Comparison of ENCODE assay signal across 8 mouse cellular contexts in the genomic region with DNA sequence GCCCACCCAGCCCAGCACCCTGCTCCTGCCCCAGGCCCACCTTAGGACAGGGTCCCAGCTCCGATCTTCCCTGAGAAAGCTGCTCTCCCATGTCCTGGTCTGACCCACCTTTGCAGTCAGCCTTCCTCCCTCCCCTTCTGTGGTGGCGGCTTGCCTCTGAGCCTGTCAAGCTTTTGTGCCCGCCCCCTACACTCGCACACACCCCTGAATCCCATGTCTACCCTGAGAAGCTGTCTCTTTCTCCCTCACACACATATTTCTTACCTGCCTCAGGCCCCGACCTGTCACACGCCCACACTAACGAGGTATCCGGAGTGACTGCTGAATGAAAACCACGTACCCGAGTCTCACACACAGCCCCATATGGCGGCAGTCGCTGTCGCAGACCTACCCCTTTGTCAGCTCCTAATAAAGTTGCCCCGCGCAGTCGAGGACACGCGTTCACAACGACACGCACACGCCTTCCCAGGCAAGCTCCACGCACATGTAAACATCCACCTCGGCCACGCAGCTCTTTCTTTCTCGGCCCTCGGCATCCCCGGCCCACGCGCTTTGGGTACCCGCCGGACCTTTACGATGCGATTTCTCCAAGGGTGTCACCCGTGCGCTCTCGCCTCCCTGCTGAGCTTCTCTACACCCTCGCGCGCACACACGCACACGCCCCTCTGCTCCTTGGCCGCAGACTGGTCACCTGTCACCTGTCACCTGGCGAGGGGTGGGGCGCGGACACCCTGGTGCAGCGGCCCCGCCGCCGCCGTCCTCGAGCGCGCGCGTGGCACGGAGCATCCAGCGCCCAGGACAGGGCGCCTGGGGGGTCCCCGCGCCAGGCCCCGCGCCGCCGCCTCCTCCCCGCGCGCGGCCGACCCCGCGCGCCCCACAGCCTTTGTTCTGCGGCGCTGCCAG. TPM values are rescaled to one million over a fixed set of nuclear protein-coding genes. Genes with fewer than 3 reads are reported as not detected.
DNase-seq lines count a peak whose midpoint lies in the region; ATAC-seq and TF ChIP-seq lines count a peak whose summit lies in the region.

No protein-coding gene starts in this region.

- no peaks in the 10 kb centered on the region for H3K36me3 ChIP-seq in heart, embryonic 12.5 days
- peaks cover 9% of the 10 kb centered on the region; the same call in 1 of the 2 replicates for H3K36me3 ChIP-seq in embryonic facial prominence, embryonic 10.5 days (replicated peaks)
- no peaks in the 10 kb centered on the region for H3K36me3 ChIP-seq in hindbrain, embryonic 16.5 days (ENCODE audit: control insufficient read depth, insufficient read depth, low read length)
- H3K36me3 ChIP-seq in small intestine, adult 2 months (ENCODE audit: control insufficient read depth, insufficient read depth, low read length): no peaks in the 10 kb centered on the region

- H3K27ac ChIP-seq in heart, embryonic 12.5 days (ENCODE audit: poor library complexity, severe bottlenecking): no peak overlapping the region
- H3K27ac ChIP-seq in embryonic facial prominence, embryonic 10.5 days (replicated peaks): peak overlapping the region; percentile 88
- peak overlapping the region; percentile 97 for H3K27ac ChIP-seq in hindbrain, embryonic 16.5 days (ENCODE audit: low read depth, low read length)
- no peak overlapping the region for H3K27ac ChIP-seq in small intestine, adult 2 months (ENCODE audit: insufficient read depth, low read depth, low read length)

- H3K4me3 ChIP-seq in heart, embryonic 12.5 days: peak overlapping the region; percentile 81
- peak overlapping the region; percentile 84 for H3K4me3 ChIP-seq in embryonic facial prominence, embryonic 10.5 days
- H3K4me3 ChIP-seq in hindbrain, embryonic 16.5 days (ENCODE audit: low read length): peak overlapping the region; percentile 53
- H3K4me3 ChIP-seq in small intestine, adult 2 months (ENCODE audit: low read depth, low read length): peak overlapping the region; percentile 54

- 5% methylated on average over 67 of the region's 74 CpGs for WGBS in heart, embryonic 12.5 days
- WGBS in embryonic facial prominence, embryonic 10.5 days: 6% methylated on average over 74 of the region's 74 CpGs
- WGBS in hindbrain, embryonic 16.5 days: 2% methylated on average over 65 of the region's 74 CpGs
- WGBS in small intestine, adult 2 months: 5% methylated on average over 74 of the region's 74 CpGs

- ATAC-seq in heart, embryonic 12.5 days (ENCODE audit: insufficient number of reproducible peaks, low FRiP score): 0 out of 2 replicates have a peak, but pooled peaks have one; percentile 24
- peak; percentile 69 for ATAC-seq in hindbrain, embryonic 16.5 days

- intact Hi-C loops in heart, postnatal 25 days (cut with DNase I): no loop called here

- no peak for DNase-seq in heart, postnatal 25 days (ENCODE audit: low spot score)
- DNase-seq in R1 (ENCODE audit: low read depth, low spot score): peak; percentile 54
- peak; percentile 57 for DNase-seq in embryonic facial prominence, embryonic 10.5 days (ENCODE audit: low spot score)
- DNase-seq in lung, postnatal 10 days: peak; percentile 40
- no peak for DNase-seq in ovary, postnatal 14 days (ENCODE audit: low spot score)

- peaks cover 15% of the 10 kb centered on the region for H3K4me1 ChIP-seq in heart, embryonic 12.5 days (replicated peaks)
- peaks cover 31% of the 10 kb centered on the region for H3K4me1 ChIP-seq in embryonic facial prominence, embryonic 10.5 days
- peaks cover 36% of the 10 kb centered on the region for H3K4me1 ChIP-seq in hindbrain, embryonic 16.5 days (ENCODE audit: control insufficient read depth, insufficient read depth, low read depth, low read length)
- peaks cover 2% of the 10 kb centered on the region; the same call in 1 of the 2 replicates for H3K4me1 ChIP-seq in small intestine, adult 2 months (ENCODE audit: control insufficient read depth, insufficient read depth, insufficient read length, low read length)

- TF ChIP-seq POLR2A in small intestine, adult 2 months (IDR thresholded peaks at IDR 0.05; ENCODE audit: low read depth, low read length): no peak

- no peak for TF ChIP-seq CTCF in small intestine, adult 2 months (IDR thresholded peaks at IDR 0.05; ENCODE audit: extremely low read depth, insufficient read length, insufficient replicate concordance, low read depth, low read length)

- H3K27me3 ChIP-seq in heart, embryonic 12.5 days (replicated peaks): peaks cover 25% of the 10 kb centered on the region
- H3K27me3 ChIP-seq in embryonic facial prominence, embryonic 10.5 days (replicated peaks; ENCODE audit: low read depth, poor library complexity, severe bottlenecking): peaks cover 38% of the 10 kb centered on the region
- no peaks in the 10 kb centered on the region for H3K27me3 ChIP-seq in hindbrain, embryonic 16.5 days (replicated peaks; ENCODE audit: control insufficient read depth, insufficient read depth, low read length)
- H3K27me3 ChIP-seq in small intestine, adult 2 months (ENCODE audit: control insufficient read depth, insufficient read depth, low read length): peaks cover 7% of the 10 kb centered on the region

- H3K9ac ChIP-seq in heart, embryonic 12.5 days: peak overlapping the region; percentile 82
- H3K9ac ChIP-seq in hindbrain, embryonic 16.5 days (ENCODE audit: low read depth, low read length): peak overlapping the region; percentile 90

- H3K4me2 ChIP-seq in heart, embryonic 12.5 days: peak overlapping the region; percentile 98
- peak overlapping the region; percentile 90 for H3K4me2 ChIP-seq in hindbrain, embryonic 16.5 days (ENCODE audit: low read length)

- no peaks in the 10 kb centered on the region for H3K9me3 ChIP-seq in heart, embryonic 12.5 days (replicated peaks)
- no peaks in the 10 kb centered on the region for H3K9me3 ChIP-seq in embryonic facial prominence, embryonic 10.5 days
- H3K9me3 ChIP-seq in hindbrain, embryonic 16.5 days (ENCODE audit: control insufficient read depth, low read length): no peaks in the 10 kb centered on the region

RNA-seq across cellular contexts. Expression of a gene that starts 0.6 kb away (rescaled TPM):
- 44.0 and 50.8 TPM in 2 replicates for polyA plus RNA-seq in heart, embryonic 12.5 days (2016; fragmentation: Nextera tagmentation; extraction: Ambion mirVana)
- total RNA-seq in heart, postnatal 25 days (2021): 10 to 100 TPM; 16.5 to 16.8 TPM
- 52.1 and 56.3 TPM in 2 replicates for polyA plus RNA-seq in embryonic facial prominence, embryonic 10.5 days (2016; fragmentation: Nextera tagmentation; extraction: Ambion mirVana)
- polyA plus RNA-seq in hindbrain, embryonic 16.5 days (2015; fragmentation: Nextera tagmentation; extraction: Ambion mirVana): 553 and 621 TPM in 2 replicates
- 13.6 and 22.1 TPM in 2 replicates for polyA plus RNA-seq in small intestine, adult 2 months (2012; rRNA removed)

RNA-seq across cellular contexts. Expression of a gene that starts 24.4 kb away (rescaled TPM):
- 130 TPM in 2 replicates for polyA plus RNA-seq in heart, embryonic 12.5 days (2016; fragmentation: Nextera tagmentation; extraction: Ambion mirVana)
- total RNA-seq in heart, postnatal 25 days (2021): 1 to 10 TPM; 6.1 to 7.4 TPM
- polyA plus RNA-seq in embryonic facial prominence, embryonic 10.5 days (2016; fragmentation: Nextera tagmentation; extraction: Ambion mirVana): 262 and 280 TPM in 2 replicates
- polyA plus RNA-seq in hindbrain, embryonic 16.5 days (2015; fragmentation: Nextera tagmentation; extraction: Ambion mirVana): 27.3 and 35.0 TPM in 2 replicates
- 7.9 and 14.5 TPM in 2 replicates for polyA plus RNA-seq in small intestine, adult 2 months (2012; rRNA removed)

RNA-seq across cellular contexts. Expression of a gene that starts 27.8 kb away (rescaled TPM):
- polyA plus RNA-seq in heart, embryonic 12.5 days (2016; fragmentation: Nextera tagmentation; extraction: Ambion mirVana): 42.8 and 48.0 TPM in 2 replicates
- 10 to 100 TPM; 36.4 to 37.2 TPM for total RNA-seq in heart, postnatal 25 days (2021)
- polyA plus RNA-seq in embryonic facial prominence, embryonic 10.5 days (2016; fragmentation: Nextera tagmentation; extraction: Ambion mirVana): 54.4 and 56.7 TPM in 2 replicates
- 92.3 and 94.7 TPM in 2 replicates for polyA plus RNA-seq in hindbrain, embryonic 16.5 days (2015; fragmentation: Nextera tagmentation; extraction: Ambion mirVana)
- polyA plus RNA-seq in small intestine, adult 2 months (2012; rRNA removed): 74.9 and 156 TPM in 2 replicates

RNA-seq across cellular contexts. Expression of a gene that starts 32.4 kb away (rescaled TPM):
- polyA plus RNA-seq in heart, embryonic 12.5 days (2016; fragmentation: Nextera tagmentation; extraction: Ambion mirVana): 22.0 and 24.2 TPM in 2 replicates
- 10 to 100 TPM; 21.9 to 23.3 TPM for total RNA-seq in heart, postnatal 25 days (2021)
- polyA plus RNA-seq in embryonic facial prominence, embryonic 10.5 days (2016; fragmentation: Nextera tagmentation; extraction: Ambion mirVana): 25.2 and 26.4 TPM in 2 replicates
- 37.7 and 39.4 TPM in 2 replicates for polyA plus RNA-seq in hindbrain, embryonic 16.5 days (2015; fragmentation: Nextera tagmentation; extraction: Ambion mirVana)
- 25.8 and 68.7 TPM in 2 replicates for polyA plus RNA-seq in small intestine, adult 2 months (2012; rRNA removed)

Comparison
In these comparisons a context has a peak if more than half of its experiments do, and no peak if none do; other contexts are left out.
1. H3K27ac ChIP-seq: peak in embryonic facial prominence, embryonic 10.5 days (single experiment) and hindbrain, embryonic 16.5 days (single experiment); none in heart, embryonic 12.5 days (single experiment) and small intestine, adult 2 months (single experiment).
2. DNase-seq: peak in R1 (single experiment), embryonic facial prominence, embryonic 10.5 days (single experiment) and lung, postnatal 10 days (single experiment); none in heart, postnatal 25 days (single experiment) and ovary, postnatal 14 days (single experiment).
3. Peak in every context shown above with its lines, with median percentiles within 50 percentile points of each other: H3K4me3 ChIP-seq.